Mouse (Mus musculus) thymus, adult 2 months (tissue): ENCODE results near the gene Dtnbp1.

Experiments
- CTCF ChIP-seq: fragments of 200-500 bp; IDR thresholded peaks from 2 replicates; pipeline ENCODE4 v1.5.1; 2012; ENCODE audit warnings: mild to moderate bottlenecking, control low read depth, low read length, moderate library complexity, borderline replicate concordance; ENCODE audit not compliant: control insufficient read depth, poor library complexity, insufficient read depth; ENCODE audit errors: extremely low read depth
- POLR2A ChIP-seq: fragments of 200-500 bp; IDR thresholded peaks from 2 replicates; pipeline ENCODE4 v1.6.1; 2012; ENCODE audit warnings: mild to moderate bottlenecking, low read length, control low read depth, moderate library complexity; ENCODE audit not compliant: control insufficient read depth, poor library complexity, insufficient read depth; ENCODE audit errors: extremely low read depth

DNA sequence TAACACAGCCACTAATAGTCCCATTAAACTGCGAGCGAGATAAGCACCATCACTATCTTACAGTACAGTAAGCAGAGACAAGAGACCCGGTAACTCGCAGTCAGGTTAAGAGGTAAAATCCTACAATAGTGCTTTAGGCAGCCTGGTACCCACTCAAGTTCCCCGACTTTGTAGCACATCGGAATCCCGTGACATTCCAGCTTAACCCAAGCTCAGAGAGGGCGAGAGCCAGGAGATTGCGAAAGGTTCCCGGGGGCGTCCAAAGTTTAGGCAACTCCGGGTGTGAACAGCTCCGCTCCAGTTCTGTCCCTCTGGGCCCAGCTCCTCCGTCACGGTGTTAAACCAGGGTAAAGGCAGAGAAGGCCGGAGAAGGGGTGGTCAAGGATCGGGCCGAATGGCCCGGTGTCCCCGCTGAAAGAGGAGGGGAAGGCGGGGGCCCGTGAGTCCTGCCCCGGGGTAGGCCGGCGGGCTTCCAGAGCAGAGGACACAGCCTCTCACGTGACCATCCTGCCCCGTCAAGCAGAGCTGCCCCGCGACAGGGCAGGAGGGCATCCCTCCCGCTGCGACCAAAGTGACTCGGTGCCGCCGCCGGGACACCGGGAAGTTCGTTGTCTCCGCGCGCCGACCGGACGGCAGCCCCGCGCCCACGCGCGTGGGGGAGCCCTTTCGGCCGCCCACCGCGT, 578 bp downstream of the Dtnbp1 start:
- no peak for TF ChIP-seq CTCF
- no peak for TF ChIP-seq POLR2A
